Mouse (Mus musculus) CD4-positive, CD25-positive, alpha-beta regulatory T cell, adult 4 months (primary cell): ENCODE data around the gene Eif3k. TPM values are rescaled to one million over a fixed set of nuclear protein-coding genes. Genes with fewer than 3 reads are reported as not detected.

Source experiments
- ATAC-seq: one replicate; pipeline ENCODE4 v1.8.0; 2017
- polyA plus RNA-seq, 2 experiments: library from polyadenylated mRNA; unstranded; fragments of 100-300 nt; shearing (Covaris generic); gene quantifications; one replicate each; pipeline ENCODE4 v1.2.1; 2017

Eif3k gene
- polyA plus RNA-seq = 100 to 1,000 TPM; 656 to 763 TPM

DNA sequence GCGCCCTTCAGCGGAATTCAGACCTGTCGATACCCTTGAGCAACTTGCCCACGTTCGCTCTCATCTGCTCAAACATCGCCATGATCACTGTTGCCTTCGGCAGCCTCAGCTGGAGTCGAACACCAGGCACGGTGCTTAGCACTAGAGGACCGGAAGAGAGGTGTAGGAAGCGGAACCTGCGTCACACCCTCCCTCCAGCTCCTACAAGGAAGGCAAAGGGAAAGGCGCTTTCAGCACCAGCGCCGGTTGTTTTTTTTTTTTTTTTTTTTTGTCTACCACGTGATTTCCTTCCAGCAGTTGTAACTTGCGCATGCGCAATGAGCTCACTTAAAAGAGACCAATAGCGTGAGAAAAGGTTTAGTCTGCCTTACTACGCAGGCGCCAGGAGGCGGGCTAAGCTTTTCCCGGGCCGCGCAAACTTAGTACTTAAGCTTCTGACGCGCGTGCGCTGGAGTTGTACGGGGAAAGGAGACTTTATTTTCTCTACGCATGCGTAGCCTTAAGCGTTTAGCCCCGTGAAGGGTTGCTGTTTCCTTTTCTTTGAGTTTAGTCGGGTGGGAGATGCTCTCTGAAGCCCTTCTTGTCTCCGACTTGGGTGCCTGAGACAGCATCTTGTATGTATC, at the start of gene Eif3k, which contains the start of gene Map4k1:
Eif3k (minus strand) TSS at position 214 of the 623 bp plus-strand sequence.
Map4k1 (plus strand) TSS at position 400 of the 623 bp plus-strand sequence.
- peak; percentile 83 for ATAC-seq

DNA sequence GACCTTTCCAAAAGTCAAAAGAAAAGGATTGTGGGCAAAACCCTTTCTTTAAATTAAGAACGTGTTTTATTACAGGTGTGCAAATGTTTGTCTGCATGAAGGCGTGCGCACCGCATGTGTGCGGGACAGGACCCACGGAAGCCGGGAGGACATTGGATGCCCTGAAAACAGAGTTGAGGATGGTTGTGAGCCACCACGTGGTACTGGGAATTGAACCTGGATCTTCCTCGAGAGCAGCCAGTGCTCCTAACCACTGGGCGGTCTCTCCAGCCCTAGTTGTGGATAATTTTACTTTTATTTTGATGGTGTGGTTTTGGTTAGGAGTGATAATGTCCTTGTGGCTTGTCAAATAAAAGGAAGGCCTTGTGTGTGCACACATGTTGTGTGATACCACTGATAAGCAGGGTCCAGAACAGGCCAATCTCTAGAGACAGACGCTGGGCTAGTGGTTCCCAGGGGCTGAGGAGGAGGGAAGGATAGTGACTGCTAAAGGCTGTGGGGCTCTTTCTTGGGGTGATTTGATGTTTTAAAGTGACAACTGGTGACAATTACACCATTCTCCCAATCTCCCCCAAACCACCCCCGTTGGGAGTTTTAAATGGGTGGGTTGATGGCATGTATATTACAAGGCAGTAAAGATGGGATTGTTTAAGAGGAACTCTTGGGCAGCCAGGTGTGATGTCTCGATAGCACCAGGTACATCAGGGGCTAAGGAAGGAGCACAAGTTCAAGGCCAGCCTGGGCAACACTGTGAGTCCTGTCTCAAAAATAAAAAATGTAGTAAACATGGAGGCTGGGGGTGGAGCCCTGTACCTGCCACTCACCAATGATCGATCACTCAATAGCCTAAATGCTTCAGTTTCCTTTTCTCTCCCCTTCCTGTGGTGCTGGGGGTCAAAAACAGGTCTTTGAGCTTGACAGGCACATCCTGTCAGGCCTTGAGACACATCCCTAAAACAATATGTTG, 48.3 kb upstream of the Eif3k start:
- no peak for ATAC-seq

DNA sequence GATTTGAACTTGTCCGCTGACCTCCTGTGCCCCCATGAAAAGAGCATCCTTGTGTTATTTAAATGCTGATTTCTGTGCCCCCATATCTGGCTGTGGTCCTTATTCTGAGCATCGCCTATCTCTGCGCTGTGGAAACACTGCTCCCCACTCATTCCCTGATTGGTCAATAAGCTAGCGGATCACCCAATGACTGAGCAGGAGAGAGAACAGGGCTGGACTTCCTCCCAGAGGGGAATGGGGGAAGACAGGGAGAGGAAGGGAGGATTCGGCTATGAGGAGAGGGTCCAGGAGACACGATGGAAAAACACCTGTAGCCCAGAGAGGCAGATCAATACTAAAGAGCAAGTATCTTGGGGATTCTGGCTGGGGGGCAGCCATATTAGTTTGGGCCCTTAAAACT, 47.1 kb upstream of the Eif3k start:
- no peak for ATAC-seq

DNA sequence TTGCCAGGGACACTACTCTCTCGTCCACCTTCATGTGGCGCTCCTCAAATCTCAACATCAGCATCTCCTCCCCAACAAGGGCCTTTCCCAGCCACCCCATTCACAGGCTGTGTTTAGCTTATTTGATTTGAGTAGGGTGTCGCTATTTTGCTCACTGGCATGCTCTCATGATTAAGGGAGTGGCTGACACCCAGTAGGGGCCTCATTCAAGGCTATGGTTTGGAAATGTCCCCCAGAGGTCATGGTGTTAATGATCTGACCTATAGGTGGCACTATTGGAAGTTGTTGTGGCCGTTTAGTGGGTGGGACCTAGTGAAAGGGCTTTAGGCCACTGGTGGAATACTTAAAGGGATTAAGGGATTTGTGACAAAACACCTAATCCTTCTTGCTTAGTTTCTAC, 45.1 kb upstream of the Eif3k start:
- no peak for ATAC-seq

DNA sequence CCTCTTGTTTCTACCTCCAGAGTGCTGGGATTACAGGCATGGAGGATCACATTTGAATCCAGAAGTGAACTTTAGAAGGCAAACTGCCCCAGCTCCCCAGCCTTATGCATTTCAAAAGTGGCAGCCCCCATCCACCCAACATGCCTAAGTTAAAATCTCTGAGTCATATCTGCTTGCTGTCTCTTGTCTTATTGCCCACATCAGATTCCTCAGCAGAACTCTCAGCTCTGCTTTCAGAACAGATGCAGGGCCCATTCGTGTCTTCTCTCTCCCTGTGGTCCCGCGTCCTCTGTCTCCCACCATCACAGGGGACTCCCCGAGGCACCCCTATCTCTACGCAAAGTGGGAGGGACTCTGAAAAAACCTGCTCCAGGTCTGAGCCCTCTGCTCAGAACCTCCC, 44.5 kb upstream of the Eif3k start:
- ATAC-seq = peak; percentile 53

DNA sequence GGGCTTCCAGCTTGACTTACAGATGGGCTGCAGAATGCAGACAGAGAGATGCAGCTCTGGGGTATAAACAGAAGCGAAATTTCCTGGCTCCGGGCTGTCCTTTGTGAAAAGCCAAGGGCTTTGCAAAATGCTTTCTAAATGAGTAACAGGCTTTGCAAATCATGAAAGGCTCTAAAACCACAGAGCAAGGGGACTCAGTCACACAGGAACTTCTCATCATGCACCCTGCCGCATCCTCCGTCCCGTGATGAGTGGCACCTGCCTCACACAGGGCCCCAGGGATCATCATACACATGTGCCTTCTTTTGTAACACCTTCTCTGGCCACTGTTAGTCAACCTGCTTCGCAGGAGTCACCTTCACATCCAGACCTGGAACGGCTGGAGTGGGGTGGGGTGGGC, 43.9 kb upstream of the Eif3k start:
- peak; percentile 92 for ATAC-seq

DNA sequence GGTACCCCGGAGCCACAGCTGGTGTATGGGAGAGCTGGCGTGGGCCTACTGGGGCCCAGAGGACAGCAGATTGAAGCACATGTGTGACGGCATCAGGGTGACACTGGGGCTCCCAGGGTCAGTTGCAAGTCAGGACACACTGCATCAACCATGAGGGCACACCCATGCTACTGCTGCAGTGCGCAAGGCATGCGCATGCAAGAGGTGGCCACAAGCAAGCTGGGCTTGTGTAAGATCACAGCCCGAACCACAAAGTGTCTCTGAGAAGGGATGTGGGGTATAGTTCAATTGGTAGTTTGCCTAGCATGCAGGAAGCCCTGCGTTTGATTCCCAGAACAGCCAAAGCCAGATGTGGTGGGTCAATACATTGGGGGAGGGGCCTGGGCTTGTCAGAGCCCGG, 41.9 kb upstream of the Eif3k start:
- ATAC-seq = no peak

DNA sequence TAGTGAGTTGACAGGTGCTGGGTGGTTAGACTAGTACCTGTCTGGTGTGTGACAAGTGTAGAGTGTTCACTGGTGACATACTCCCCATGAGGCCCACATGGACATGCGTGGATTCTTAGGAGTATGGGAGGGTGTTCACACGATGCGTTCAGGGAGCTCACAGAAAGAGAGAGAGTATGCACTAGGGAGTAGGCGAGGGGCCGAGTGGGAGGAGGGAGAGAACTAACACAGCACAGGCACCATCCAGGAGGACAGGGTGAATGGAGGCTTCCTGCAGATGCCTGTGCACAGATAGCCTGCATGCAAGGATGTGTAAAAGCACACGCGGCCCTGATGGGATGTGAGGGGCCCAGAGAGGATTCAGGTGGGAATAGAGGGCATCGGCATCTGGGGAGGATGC, 40.8 kb upstream of the Eif3k start:
- ATAC-seq = no peak

DNA sequence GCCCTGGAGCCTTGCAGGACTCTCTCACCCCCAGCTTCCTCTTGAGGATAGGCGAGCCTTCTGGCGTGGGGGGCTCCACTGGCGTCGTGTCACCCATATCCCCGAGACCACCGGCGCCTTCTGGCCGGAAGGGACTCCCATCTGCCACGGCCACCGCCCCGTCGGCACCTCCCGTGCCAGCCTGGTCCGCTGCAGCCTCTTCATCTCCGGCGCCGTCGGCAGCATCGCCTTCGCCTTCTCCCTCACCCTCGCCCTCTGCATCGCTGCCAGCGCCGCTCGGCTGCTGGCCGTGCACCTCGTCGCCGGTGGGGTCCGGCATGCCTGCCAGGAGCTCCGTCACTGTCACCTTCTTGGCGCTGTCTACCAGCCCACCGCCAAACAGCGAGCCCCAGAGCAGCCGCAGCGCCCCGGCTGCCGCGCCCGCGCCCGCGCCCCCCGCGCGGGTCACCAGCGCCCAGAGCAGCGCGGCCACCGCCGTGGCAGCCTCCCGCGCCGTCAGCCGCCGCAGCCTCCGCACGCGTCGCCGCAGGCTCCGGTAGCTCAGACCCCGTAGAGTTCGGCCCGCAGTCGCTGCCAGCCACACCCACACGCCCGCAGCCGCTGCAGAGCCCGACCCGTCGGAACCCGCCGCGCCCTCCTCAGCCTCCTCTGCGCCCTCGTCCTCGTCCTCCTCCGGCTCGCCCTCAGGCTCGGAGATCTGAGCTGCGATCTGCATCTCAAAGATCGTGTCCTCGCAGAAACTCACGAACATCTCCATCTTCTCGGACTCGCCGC, 38.0 kb upstream of the Eif3k start:
- no peak for ATAC-seq

DNA sequence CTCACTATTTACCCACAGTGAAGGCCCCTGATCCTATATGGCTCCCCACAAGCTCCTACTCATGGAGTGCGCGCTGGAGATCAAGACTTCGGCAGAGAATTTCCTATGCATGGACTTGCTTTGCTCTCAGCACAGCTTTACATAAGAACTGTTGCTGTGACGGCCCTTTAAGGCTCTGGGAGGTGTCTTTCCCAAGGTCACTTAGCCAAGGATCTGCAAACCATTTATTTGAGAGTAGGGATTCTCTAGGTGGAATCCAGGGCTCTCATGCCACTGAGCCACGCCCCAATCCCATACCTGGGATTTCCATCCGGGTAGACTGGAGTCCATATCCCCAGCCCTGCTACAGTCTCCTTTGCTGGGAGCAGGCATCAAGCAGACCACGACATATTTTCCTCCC, 35.6 kb upstream of the Eif3k start:
- ATAC-seq = no peak

DNA sequence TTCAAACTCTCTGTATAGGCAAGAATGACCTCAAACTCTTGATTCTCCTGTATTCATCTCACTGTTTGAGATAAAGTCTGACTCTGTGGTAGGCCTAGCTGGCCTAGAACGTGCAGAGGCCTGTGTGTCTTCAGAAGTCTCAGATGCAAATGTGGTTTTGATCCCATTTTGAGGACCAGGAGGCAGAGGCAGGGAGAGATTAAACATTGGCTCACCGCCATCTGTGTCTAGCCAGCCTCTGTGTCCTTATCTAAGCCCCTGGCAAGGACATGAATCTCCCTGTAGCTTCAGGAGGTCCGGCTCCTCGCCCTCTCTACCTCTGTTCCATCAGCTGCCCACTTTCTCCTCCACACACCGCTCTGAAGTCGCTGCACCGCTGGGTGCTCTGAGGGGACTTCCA, 34.8 kb upstream of the Eif3k start:
- ATAC-seq = no peak

DNA sequence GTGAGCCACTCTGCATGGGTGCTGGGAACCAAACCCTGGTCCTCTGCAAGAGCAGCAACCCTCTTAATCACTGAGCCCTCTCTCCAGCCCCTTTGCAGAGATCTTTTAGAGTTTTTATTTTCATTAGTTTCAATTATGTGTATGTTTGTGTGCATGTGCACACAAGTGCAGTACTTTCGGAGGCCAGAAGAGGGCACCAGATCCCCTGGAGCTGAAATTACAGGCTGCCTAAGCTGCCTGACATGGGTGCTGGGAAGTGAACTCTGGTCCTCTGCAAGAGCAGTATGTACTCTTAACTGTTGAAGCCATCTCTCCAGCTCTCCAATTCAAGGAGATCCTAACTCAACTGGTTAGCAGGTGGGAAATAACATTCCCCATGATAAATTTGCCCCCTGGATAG, 33.3 kb upstream of the Eif3k start:
- ATAC-seq = no peak

DNA sequence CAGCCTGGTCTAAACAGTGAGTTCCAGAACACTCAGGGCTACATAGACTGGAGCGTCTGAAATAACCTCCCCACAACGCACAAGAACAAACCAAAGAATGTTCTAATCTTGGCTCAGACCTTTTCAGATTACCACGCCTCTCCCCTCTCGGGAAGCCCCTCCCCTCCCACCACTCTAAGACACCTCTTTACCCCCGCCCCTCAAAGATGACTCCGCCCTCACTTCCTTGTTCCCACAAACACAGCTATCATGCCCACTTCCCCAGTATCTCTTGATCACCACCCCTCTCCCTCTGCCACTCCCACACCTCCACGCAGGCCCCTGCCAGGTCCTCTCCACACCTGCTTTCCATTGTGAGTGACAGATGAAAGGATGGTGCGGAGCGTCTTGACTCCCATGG, 27.1 kb upstream of the Eif3k start:
- no peak for ATAC-seq

DNA sequence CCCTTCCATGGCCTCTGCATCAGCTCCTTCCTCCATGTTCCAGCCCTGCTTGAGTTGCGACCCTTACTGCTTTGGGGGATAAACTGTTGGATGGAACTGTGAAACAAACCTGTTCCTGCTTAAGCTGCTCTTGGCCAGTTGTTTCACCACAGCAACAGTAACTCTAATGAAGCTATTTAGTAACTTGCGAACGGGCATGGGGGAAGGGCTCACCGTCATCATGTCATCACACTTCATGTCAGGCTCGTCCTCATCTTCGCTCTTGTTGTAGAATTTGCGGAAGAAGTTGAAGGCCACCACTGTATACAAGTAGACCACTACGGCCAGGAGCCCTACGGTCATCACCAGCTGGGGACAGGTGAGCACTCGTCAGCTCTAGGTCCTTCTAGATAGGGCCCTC, 26.5 kb upstream of the Eif3k start:
- ATAC-seq = no peak

DNA sequence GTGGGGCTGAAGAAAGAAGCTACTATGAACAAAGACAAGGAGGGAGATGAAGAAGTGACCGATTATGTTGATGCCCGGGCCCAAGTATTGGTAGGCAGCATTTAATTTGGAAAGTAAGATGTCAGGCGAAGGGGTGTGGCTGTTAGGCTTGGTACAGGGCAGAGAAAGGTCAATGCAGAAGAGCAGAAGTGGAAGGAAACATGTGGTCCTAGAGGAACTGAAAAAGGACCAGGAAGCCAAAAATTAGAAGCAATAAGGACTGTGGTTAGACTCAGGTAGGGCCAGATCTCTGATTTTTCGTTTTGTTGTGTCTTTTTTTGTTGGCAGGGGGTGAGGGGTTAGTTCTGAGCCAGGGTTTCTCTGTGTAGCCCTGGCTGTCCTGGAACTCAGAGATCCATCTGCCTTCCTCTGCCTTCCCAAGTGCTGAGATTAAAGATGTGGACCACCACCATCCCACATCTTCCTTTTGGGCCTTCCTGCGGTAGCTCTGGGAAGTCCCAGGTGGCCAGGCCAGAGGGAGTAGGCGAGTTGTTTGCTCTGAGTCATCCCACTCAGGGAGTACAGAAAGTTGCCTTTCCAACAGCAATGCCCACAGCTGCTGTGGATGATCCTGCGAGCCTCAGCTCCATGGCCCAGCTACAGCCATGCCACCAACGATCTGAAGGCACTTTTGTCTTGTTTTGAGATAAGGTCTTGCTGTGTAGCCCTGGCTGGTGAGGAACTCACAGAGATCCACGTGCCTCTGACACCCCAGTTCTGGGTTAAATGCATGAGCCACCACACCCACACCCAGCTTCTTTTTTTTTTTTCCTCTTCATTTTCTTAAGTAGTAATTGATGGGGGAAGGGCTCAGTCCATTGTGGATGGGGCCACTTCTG, 25.8 kb upstream of the Eif3k start:
- no peak for ATAC-seq

DNA sequence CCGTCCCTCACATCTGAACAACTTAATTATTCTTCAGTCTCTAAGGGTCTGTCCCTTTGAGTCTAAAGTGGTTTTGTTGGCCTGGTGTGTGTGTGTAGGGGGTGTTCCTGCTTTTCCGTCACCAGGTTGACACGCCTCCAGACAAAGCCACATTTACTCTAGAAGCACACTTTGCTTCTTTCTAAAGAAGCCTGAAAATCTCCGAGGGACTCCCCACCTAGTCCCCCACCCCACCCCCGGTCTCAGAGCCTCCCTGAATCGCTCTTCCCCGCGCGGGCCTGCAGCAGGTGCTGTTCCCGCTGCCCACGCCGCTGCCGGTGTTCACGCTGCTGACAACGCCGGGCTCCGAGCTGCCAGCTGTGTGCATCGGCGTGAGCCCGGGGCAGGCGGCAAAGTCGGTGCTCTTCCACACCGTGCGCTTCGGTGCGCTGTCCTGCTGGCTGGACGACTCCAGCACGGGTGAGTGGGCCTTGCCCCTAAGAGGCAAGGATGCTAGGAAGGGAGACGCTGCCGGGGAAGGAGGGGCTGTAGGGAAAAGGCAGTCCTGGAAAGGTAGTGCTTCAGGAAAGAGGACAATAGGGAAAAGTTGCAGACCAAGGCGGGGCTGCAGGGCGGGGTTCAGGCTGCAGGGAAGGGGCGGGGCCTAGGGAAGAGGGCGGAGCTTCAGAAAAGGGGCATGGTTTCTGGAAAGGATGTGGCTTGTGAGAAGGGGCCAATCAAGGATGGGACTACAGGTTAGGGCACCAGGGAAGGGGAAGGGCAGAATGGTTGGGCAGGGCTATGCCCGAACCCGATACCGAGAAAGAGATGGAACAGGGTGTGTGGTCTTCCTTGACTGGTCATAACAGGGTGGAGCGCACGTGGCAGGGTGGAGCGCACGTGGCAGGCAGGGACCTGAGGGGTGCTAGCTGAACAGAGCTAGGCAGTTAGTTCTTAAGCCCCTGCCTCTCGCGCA, 19.3 kb upstream of the Eif3k start:
- ATAC-seq = peak; percentile 86

DNA sequence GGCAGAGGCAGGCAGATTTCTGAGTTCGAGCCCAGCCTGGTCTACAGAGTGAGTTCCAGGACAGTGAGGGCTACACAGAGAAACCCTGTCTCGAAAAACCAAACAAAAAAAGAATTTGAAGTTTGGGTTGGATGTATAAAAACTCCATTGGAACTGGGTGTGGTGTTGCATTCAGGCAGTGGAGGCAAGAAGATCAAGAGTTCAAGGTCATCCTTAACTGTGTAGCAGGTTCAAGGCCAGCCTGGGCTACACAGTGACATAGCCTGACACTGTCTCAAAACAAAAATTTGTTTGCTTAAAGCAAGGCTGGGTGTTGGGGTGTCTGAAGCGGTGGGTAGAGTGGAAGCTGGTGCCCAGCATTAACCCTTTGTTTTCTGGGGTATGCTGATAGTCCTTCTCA, 11.7 kb upstream of the Eif3k start:
- no peak for ATAC-seq

DNA sequence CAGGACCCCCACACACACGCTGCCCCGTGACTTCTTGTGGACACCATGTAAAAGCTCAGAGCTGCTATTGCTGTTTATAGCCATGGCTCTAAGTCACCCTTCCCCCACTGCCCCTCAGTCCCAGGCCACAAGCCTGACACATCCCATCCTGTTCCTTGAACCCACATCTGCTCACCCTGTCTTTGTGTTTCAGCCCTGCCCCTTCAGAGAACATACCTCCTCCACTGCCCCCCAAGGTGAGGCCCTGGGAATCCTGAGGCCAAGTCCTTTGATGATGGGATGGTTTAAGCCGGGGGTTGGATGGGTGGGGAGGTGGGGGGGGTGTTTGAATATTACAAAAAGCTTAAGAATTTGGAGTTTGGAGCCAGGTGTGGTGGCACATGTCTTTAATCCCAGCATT, 11.3 kb upstream of the Eif3k start:
- no peak for ATAC-seq

DNA sequence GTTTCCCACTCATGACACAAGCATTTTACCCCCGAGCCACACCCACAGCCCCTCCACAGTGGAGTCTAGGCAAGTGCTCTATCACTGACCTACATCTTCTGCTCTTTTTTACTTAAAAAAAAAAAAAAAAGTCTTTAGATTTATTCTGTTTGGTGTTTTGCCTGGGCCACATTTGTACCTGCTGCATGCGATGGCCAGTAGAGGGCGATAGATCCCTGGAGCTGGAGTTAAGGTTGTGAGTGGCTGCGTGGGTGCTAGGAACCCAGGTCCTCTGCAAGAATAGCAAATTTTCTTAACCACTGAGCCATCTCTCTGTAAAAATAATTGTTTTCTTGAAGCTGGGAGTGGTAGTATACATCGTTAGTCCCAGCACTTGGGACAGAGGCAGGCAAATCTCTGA, 10.0 kb upstream of the Eif3k start:
- ATAC-seq = no peak

DNA sequence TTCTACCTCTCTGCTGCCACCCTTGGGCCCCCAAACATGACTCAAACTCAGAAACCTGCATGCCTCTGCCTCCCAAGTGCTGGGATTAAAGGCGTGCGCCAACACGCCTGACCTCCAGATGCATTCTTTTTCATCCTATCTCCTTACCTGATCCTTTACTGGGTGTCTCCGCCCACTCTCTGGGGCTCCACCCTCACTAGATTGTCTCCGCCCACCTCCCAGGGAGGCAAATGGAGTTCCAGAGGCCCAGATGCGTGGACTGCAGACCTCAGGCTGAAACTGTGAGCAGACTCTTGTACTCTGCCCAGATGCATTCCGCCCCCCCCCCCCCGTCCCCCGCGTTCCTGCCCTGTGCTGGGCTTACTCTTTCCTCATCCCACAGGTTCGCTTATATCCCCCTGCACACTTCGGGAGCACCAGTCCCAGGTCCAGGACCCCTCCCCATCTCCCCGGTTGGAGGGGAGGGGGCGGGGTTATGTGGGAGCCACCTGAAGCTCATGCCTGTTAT, 9.2 kb upstream of the Eif3k start:
- ATAC-seq = no peak

DNA sequence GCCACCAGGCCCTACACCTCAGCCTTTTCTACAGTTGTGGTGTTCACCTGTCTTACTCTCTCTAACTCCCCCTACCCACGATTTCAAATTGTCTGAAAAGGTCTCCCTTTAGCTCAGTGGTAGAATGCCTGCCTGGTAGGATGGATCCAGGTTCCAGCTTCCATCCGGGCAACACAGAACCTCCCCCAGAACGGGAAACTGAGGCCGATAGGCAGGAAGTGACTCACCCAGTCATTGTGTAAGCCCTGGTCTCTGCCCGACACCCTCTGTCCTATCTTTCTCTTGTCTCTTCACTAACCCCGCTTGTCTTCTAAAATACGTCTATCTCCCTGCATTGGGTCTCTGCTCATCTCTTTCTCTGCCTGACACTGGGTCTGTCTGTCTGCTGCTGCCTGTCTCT, 3.5 kb upstream of the Eif3k start:
- ATAC-seq = no peak
